Mouse (Mus musculus) intestine, postnatal 0 days (tissue): ENCODE measurements around the gene Hacd2. TPM values are rescaled to one million over a fixed set of nuclear protein-coding genes. Genes with fewer than 3 reads are reported as not detected.

ENCODE experiments used
- ATAC-seq: fragments of 200-750 bp; cut with Nextera tagmentation; 2 replicates; pipeline ENCODE4 v1.8.0; 2017; ENCODE audit warnings: mild to moderate bottlenecking, moderate TSS enrichment, moderate library complexity
- H3K27ac ChIP-seq: fragments of 300-500 bp; sonication (generic); 2 replicates; pipeline ENCODE4 v1.5.1; 2014; ENCODE audit warnings: mild to moderate bottlenecking, low read depth, low read length, moderate library complexity
- H3K27me3 ChIP-seq: fragments of 300-500 bp; sonication (generic); replicated peaks from 2 replicates; pipeline ENCODE4 v1.6.1; 2014; ENCODE audit warnings: low read length, mixed read lengths; ENCODE audit not compliant: control insufficient read depth, insufficient read depth
- H3K36me3 ChIP-seq: fragments of 300-500 bp; sonication (generic); 2 replicates; pipeline ENCODE4 v1.6.1; 2014; ENCODE audit warnings: mild to moderate bottlenecking, moderate library complexity; ENCODE audit not compliant: control insufficient read depth, insufficient read depth
- H3K4me1 ChIP-seq: fragments of 300-500 bp; sonication (generic); replicated peaks from 2 replicates; pipeline ENCODE4 v1.6.1; 2014; ENCODE audit warnings: antibody characterized with exemption, low read length, mixed read lengths; ENCODE audit not compliant: control insufficient read depth, insufficient read depth
- H3K4me2 ChIP-seq: fragments of 300-500 bp; sonication (generic); replicated peaks from 2 replicates; pipeline ENCODE4 v1.6.1; 2014; ENCODE audit warnings: low read depth, mild to moderate bottlenecking, moderate library complexity
- H3K4me3 ChIP-seq: fragments of 300-500 bp; sonication (generic); 2 replicates; pipeline ENCODE4 v1.5.1; 2014; ENCODE audit warnings: low read depth, low read length
- H3K9ac ChIP-seq: fragments of 300-500 bp; sonication (generic); 2 replicates; pipeline ENCODE4 v1.6.1; 2014; ENCODE audit warnings: mild to moderate bottlenecking, low read depth, low read length
- H3K9me3 ChIP-seq: fragments of 300-500 bp; sonication (generic); 2 replicates; pipeline ENCODE4 v1.6.1; 2016; ENCODE audit warnings: mixed run types; ENCODE audit not compliant: control insufficient read depth
- CTCF ChIP-seq: sonication (generic); IDR thresholded peaks from 2 replicates; pipeline ENCODE4 v1.5.1; 2016; ENCODE audit warnings: low read depth, mild to moderate bottlenecking, control low read depth, antibody characterized with exemption, moderate library complexity
- WGBS: fragments of 180-500 bp; shearing (Covaris S2); extraction: QIAGEN DNeasy Blood & Tissue Kit; methylation state at CpG from one replicate; pipeline ENCODE4 v1.1.7; 2014; 5-methylcytosine and 5-hydroxymethylcytosine counted together
- polyA plus RNA-seq: library from polyadenylated mRNA; unstranded; fragments of >200 nt; fragmentation: Nextera tagmentation; extraction: Ambion mirVana; gene quantifications from 2 replicates; pipeline ENCODE4 v1.2.1, GENCODE M21; 2015

The Hacd2 gene
- polyA plus RNA-seq, 1 experiment from 2014 or later = 80.2 TPM

DNA sequence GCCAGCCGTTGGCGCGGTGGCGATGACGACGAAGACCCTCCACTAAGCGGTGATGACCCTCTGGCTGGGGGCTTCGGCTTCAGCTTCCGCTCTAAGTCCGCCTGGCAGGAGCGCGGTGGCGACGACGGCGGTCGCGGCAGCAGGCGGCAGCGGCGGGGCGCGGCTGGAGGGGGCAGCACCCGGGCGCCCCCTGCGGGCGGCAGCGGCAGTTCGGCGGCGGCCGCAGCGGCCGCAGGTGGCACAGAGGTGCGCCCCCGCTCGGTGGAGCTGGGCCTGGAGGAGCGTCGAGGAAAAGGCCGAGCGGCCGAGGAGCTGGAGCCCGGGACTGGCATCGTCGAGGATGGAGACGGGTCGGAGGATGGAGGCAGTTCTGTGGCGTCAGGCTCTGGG, 134.1 kb downstream of the Hacd2 start:
- Histone ChIP-seq H3K27me3 (peaks cover 56% of the 10 kb centered on the region), H3K4me3 (peak overlapping the region; percentile 68), H3K27ac (0 out of 2 replicates have a peak overlapping the region, but pooled peaks have one; percentile 54), H3K36me3 (no peaks in the 10 kb centered on the region), H3K9ac (no peak overlapping the region; the same call in 1 of the 2 replicates), H3K4me2 (peak overlapping the region; percentile 93), H3K9me3 (no peaks in the 10 kb centered on the region), H3K4me1 (no peaks in the 10 kb centered on the region)
- 2% methylated on average over 43 of the region's 48 CpGs for WGBS
- TF ChIP-seq CTCF = peak; percentile 78
- 0 out of 2 replicates have a peak, but pooled peaks have one; percentile 22 for ATAC-seq

- H3K27me3 ChIP-seq = peaks cover 51% of the 10 kb centered on the region
- TF ChIP-seq CTCF = no peak
- ATAC-seq = no peak
- no peaks in the 10 kb centered on the region for H3K9me3 ChIP-seq
- H3K9ac ChIP-seq = no peak overlapping the region
- no peaks in the 10 kb centered on the region for H3K36me3 ChIP-seq
- no peaks in the 10 kb centered on the region for H3K4me1 ChIP-seq
- no peak overlapping the region for H3K27ac ChIP-seq
- peak overlapping the region; percentile 68 for H3K4me3 ChIP-seq
- 75% methylated on average over 21 of the region's 21 CpGs for WGBS
- peak overlapping the region; percentile 93 for H3K4me2 ChIP-seq
Observed at GRCm38 (mm10) chr16:35156832-35157231, 134.6 kb downstream of the Hacd2 start.

Other genes starting within 250 kb of the Hacd2 start
- 1.8 and 2.0 TPM in 2 replicates for gene Adcy5, start 132.4 kb downstream of the Hacd2 start, polyA plus RNA-seq